Mouse (Mus musculus) erythroblast, embryonic 14.5 days (primary cell): ENCODE data around the gene Cnr2. TPM values are rescaled to one million over a fixed set of nuclear protein-coding genes. Genes with fewer than 3 reads are reported as not detected.

ENCODE experiments used
- H3K27me3 ChIP-seq: 2 replicates; pipeline ENCODE4 v1.6.1; 2012; ENCODE audit warnings: inconsistent platforms; ENCODE audit not compliant: control insufficient read depth
- H3K36me3 ChIP-seq: 2 replicates; pipeline ENCODE4 v1.6.1; 2012; ENCODE audit warnings: mild to moderate bottlenecking, inconsistent platforms; ENCODE audit not compliant: control insufficient read depth
- H3K4me1 ChIP-seq: 2 replicates; pipeline ENCODE4 v1.6.1; 2012; ENCODE audit warnings: inconsistent platforms; ENCODE audit not compliant: control insufficient read depth
- H3K4me3 ChIP-seq: replicated peaks from 2 replicates; pipeline ENCODE3; 2012; ENCODE audit warnings: moderate library complexity, mild to moderate bottlenecking, inconsistent platforms
- H3K9me3 ChIP-seq: 2 replicates; pipeline ENCODE4 v1.6.1; 2012; ENCODE audit warnings: low read length, inconsistent platforms, mixed read lengths; ENCODE audit not compliant: control insufficient read depth
- GATA1 ChIP-seq: IDR thresholded peaks from 2 replicates; pipeline ENCODE4 v1.6.1; 2012; ENCODE audit warnings: low read length, inconsistent platforms, mixed read lengths
- TAL1 ChIP-seq: IDR thresholded peaks from 3 replicates; pipeline ENCODE4 v1.6.1; 2012; ENCODE audit warnings: low read length, inconsistent platforms, mixed read lengths
- polyA plus RNA-seq: library from polyadenylated mRNA; stranded (reverse); fragments of >175 nt; gene quantifications from 2 replicates; pipeline ENCODE4 v1.2.3, GENCODE M21; 2012

The Cnr2 gene
- polyA plus RNA-seq, 1 experiment = not detected

GRCm38 (mm10) chr4:135911531-135911930 is 16.3 kb downstream of the Cnr2 start:
- Histone ChIP-seq H3K4me3 (no peak overlapping the region), H3K27me3 (no peaks in the 10 kb centered on the region), H3K9me3 (no peaks in the 10 kb centered on the region), H3K4me1 (peaks cover 46% of the 10 kb centered on the region), H3K36me3 (peaks cover under 1% of the 10 kb centered on the region; the same call in 1 of the 2 replicates)
- TF ChIP-seq TAL1 = no peak

- H3K4me1 ChIP-seq = peaks cover 41% of the 10 kb centered on the region
- H3K27me3 ChIP-seq = no peaks in the 10 kb centered on the region
- H3K36me3 ChIP-seq = peaks cover 6% of the 10 kb centered on the region
- no peak overlapping the region for H3K4me3 ChIP-seq
- no peak for TF ChIP-seq GATA1
- TF ChIP-seq TAL1 = no peak
- no peaks in the 10 kb centered on the region for H3K9me3 ChIP-seq
These were observed 17.0 kb downstream of the Cnr2 start for GRCm38 (mm10) chr4:135912164-135912563.

- H3K9me3 ChIP-seq = no peaks in the 10 kb centered on the region
- peaks cover 8% of the 10 kb centered on the region for H3K36me3 ChIP-seq
- H3K27me3 ChIP-seq = no peaks in the 10 kb centered on the region
- no peak overlapping the region for H3K4me3 ChIP-seq
- TF ChIP-seq TAL1 (no peak), GATA1 (no peak)
- peaks cover 38% of the 10 kb centered on the region for H3K4me1 ChIP-seq
These were observed 17.6 kb downstream of the Cnr2 start for GRCm38 (mm10) chr4:135912835-135913234.

GRCm38 (mm10) chr4:135913433-135913832 is 18.2 kb downstream of the Cnr2 start:
- no peaks in the 10 kb centered on the region for H3K9me3 ChIP-seq
- no peak overlapping the region for H3K4me3 ChIP-seq
- peaks cover 8% of the 10 kb centered on the region for H3K36me3 ChIP-seq
- peaks cover 37% of the 10 kb centered on the region for H3K4me1 ChIP-seq
- TF ChIP-seq TAL1 (no peak), GATA1 (no peak)
- no peaks in the 10 kb centered on the region for H3K27me3 ChIP-seq

GRCm38 (mm10) chr4:135918635-135919279 is 23.6 kb downstream of the Cnr2 start:
- TF ChIP-seq TAL1 = no peak
- no peak for TF ChIP-seq GATA1
- Histone ChIP-seq H3K36me3 (peaks cover 19% of the 10 kb centered on the region), H3K27me3 (no peaks in the 10 kb centered on the region), H3K4me1 (peaks cover 19% of the 10 kb centered on the region), H3K9me3 (no peaks in the 10 kb centered on the region; the same call in 1 of the 2 replicates), H3K4me3 (no peak overlapping the region)

- H3K4me1 ChIP-seq = peaks cover 17% of the 10 kb centered on the region
- no peaks in the 10 kb centered on the region; the same call in 1 of the 2 replicates for H3K9me3 ChIP-seq
- no peaks in the 10 kb centered on the region for H3K27me3 ChIP-seq
- TF ChIP-seq TAL1 = no peak
- TF ChIP-seq GATA1 = no peak
- peaks cover 21% of the 10 kb centered on the region for H3K36me3 ChIP-seq
- no peak overlapping the region for H3K4me3 ChIP-seq
These were observed 24.1 kb downstream of the Cnr2 start for GRCm38 (mm10) chr4:135919280-135919639.

- Histone ChIP-seq H3K27me3 (no peaks in the 10 kb centered on the region), H3K36me3 (peaks cover 31% of the 10 kb centered on the region), H3K4me1 (peaks cover 17% of the 10 kb centered on the region), H3K9me3 (no peaks in the 10 kb centered on the region; the same call in 1 of the 2 replicates), H3K4me3 (peak within 1 kb of the TSS; percentile 73)
- no peak for TF ChIP-seq GATA1
- no peak for TF ChIP-seq TAL1
These were observed 25.4 kb downstream of the Cnr2 start, which contains the start of gene Fuca1 for GRCm38 (mm10) chr4:135920304-135921241. Fuca1 (plus strand) TSS chr4:135920735.

GRCm38 (mm10) chr4:135921257-135922120 is 26.3 kb downstream of the Cnr2 start:
- Histone ChIP-seq H3K9me3 (no peaks in the 10 kb centered on the region; the same call in 1 of the 2 replicates), H3K4me1 (peaks cover 26% of the 10 kb centered on the region), H3K27me3 (no peaks in the 10 kb centered on the region), H3K4me3 (peak overlapping the region; percentile 73), H3K36me3 (peaks cover 40% of the 10 kb centered on the region)
- TF ChIP-seq TAL1 (no peak), GATA1 (no peak)

GRCm38 (mm10) chr4:135922190-135922589 is 27.0 kb downstream of the Cnr2 start:
- Histone ChIP-seq H3K36me3 (peaks cover 36% of the 10 kb centered on the region), H3K4me1 (peaks cover 32% of the 10 kb centered on the region), H3K9me3 (no peaks in the 10 kb centered on the region; the same call in 1 of the 2 replicates), H3K4me3 (peak overlapping the region; percentile 73), H3K27me3 (no peaks in the 10 kb centered on the region)
- TF ChIP-seq GATA1 (no peak), TAL1 (no peak)
